Mouse (Mus musculus): ENCODE measurements around the gene Npm3.

DNA sequence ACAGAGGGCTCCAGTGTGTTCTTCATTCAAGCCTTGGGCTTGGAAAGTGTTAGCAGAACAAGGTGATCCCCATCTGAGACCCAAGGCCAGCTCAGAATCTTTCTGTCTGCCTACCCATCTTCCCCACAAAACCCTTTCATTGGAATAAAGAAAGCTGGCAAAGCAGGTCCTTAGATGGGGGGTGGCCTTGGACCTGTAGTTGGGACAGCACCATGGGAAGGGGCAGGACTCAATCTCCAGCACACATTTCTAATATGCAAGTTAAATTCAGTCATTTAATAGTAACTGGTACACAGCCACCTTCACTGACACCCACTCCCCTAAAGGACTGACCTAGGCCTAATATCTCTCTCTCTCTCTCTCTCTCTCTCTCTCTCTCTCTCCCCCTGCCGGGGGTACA lies 13.2 kb downstream of the Npm3 start:
- TF ChIP-seq CTCF (IDR thresholded peaks at IDR 0.05; ENCODE audit: control insufficient read depth, insufficient read depth, low read length) (no peak), POLR2A (IDR thresholded peaks at IDR 0.05; ENCODE audit: borderline replicate concordance, control insufficient read depth, low read depth, low read length) (no peak)
